Mouse (Mus musculus): ENCODE results near the gene Manba. TPM values are rescaled to one million over a fixed set of nuclear protein-coding genes. Genes with fewer than 3 reads are reported as not detected.

Gene Manba
- polyA plus RNA-seq, 1 experiment from 2014 or later: 5.9 TPM

DNA sequence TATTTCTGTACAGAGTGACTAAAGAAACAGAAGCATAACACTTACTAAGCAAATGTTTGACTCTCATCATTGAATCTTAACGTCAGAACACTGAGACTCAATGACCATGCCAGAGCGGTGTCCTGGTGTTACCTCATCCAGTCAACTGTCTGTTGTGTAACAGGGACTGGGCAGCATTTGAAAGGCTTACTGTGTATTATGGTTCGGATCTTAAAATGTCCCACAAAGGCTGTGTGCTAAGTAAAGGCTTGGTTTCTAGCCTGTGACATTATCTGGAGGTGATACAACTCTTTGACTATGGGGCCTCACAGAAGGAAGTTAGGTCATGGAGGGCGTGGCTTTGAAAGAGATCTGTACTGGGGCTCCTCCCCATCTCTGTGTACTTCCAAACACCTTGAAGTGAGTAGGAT lies 101.1 kb downstream of the Manba start:
- Histone ChIP-seq H3K36me3 (ENCODE audit: control insufficient read depth, insufficient read depth, low read length) (peaks cover 37% of the 10 kb centered on the region), H3K4me1 (ENCODE audit: control insufficient read depth, insufficient read depth, low read length) (0 out of 2 replicates have a peak, but pooled peaks cover 2% of the 10 kb centered on the region), H3K27me3 (ENCODE audit: control insufficient read depth, insufficient read depth, low read length) (no peaks in the 10 kb centered on the region), H3K4me3 (replicated peaks; ENCODE audit: low read depth, low read length) (no peak overlapping the region), H3K9me3 (ENCODE audit: control insufficient read depth, low read length) (no peaks in the 10 kb centered on the region), H3K27ac (replicated peaks; ENCODE audit: low read depth, low read length) (no peak overlapping the region), H3K4me2 (ENCODE audit: low read length) (no peak overlapping the region), H3K9ac (replicated peaks; ENCODE audit: low read length) (no peak overlapping the region)
- DNase-seq (no peak), ATAC-seq (ENCODE audit: low FRiP score, low TSS enrichment) (no peak)
- WGBS: 89% methylated on average over 4 of the region's 4 CpGs

DNA sequence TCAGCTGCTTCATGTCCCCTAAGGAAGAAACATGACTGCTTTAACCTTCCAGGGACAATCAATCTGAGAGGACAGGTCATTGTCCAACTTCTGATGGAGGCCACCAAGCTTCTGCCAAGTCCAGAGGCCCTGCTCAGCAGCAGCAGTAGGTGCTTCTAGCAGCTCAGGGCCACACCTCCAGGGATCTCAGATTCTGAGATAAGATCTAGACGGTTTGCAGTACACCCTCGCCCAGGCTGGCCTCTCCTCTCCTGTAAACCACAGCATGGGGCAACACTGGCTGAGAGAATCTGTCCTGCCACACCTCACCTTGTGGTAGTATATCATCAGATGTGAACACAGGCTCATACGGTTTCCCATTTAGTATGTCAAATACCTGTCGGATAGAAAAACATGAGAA lies 105.1 kb downstream of the Manba start:
- H3K4me3 ChIP-seq (replicated peaks; ENCODE audit: low read depth, low read length): no peak overlapping the region
- ATAC-seq (ENCODE audit: low FRiP score, low TSS enrichment) (no peak), DNase-seq (no peak)
- no peaks in the 10 kb centered on the region for H3K27me3 ChIP-seq (ENCODE audit: control insufficient read depth, insufficient read depth, low read length)
- no peak overlapping the region for H3K9ac ChIP-seq (replicated peaks; ENCODE audit: low read length)
- WGBS: 88% methylated on average over 4 of the region's 4 CpGs
- H3K27ac ChIP-seq (replicated peaks; ENCODE audit: low read depth, low read length): no peak overlapping the region
- H3K4me1 ChIP-seq (ENCODE audit: control insufficient read depth, insufficient read depth, low read length): no peaks in the 10 kb centered on the region
- no peaks in the 10 kb centered on the region for H3K9me3 ChIP-seq (ENCODE audit: control insufficient read depth, low read length)
- H3K4me2 ChIP-seq (ENCODE audit: low read length): no peak overlapping the region
- H3K36me3 ChIP-seq (ENCODE audit: control insufficient read depth, insufficient read depth, low read length): peaks cover 52% of the 10 kb centered on the region

DNA sequence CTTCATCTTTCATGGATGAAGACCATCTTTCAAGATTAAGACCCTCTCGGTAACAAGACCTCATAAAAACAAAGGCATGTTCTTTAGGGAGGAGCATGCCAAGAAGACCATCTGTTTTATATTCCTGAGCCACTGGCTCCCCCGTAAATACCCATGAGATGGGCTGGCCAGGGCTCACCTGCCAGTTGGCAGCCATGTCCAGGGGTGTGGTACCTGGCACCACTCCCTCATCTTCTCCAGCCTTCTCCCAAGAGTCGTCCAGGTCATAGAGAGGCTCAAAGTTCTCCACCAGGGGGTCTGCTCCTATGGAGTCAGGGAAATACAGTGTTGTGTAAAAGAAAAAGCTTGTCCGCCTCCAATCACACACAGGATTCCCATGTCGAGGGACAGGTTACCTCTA lies 106.0 kb downstream of the Manba start:
- no peak overlapping the region for H3K4me2 ChIP-seq (ENCODE audit: low read length)
- ATAC-seq (ENCODE audit: low FRiP score, low TSS enrichment) (no peak), DNase-seq (no peak)
- H3K36me3 ChIP-seq (ENCODE audit: control insufficient read depth, insufficient read depth, low read length): peaks cover 49% of the 10 kb centered on the region
- H3K4me1 ChIP-seq (ENCODE audit: control insufficient read depth, insufficient read depth, low read length): no peaks in the 10 kb centered on the region
- H3K9ac ChIP-seq (replicated peaks; ENCODE audit: low read length): no peak overlapping the region
- H3K4me3 ChIP-seq (replicated peaks; ENCODE audit: low read depth, low read length): no peak overlapping the region
- H3K27ac ChIP-seq (replicated peaks; ENCODE audit: low read depth, low read length): no peak overlapping the region
- H3K9me3 ChIP-seq (ENCODE audit: control insufficient read depth, low read length): no peaks in the 10 kb centered on the region
- no peaks in the 10 kb centered on the region for H3K27me3 ChIP-seq (ENCODE audit: control insufficient read depth, insufficient read depth, low read length)
- 85% methylated on average over 5 of the region's 5 CpGs for WGBS

DNA sequence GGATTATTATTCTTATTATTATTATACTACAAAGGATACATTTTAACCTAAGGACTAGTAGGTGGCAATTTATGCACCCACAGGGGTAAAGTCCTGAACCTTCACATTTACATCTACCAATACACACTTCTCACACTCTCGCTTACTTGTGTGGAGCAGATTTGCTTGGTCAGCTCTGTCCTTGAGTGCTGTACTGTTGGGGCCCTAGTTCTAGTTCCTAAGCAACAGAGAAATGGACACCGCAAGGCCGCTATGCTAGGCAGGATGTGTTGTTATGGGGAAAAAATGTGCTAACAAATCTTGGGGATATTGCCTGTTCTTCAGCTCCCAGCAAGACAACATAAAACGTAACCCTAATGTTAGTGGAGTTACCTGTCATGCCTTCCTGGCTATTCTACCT lies 106.6 kb downstream of the Manba start:
- H3K9ac ChIP-seq (replicated peaks; ENCODE audit: low read length): no peak overlapping the region
- peaks cover 49% of the 10 kb centered on the region for H3K36me3 ChIP-seq (ENCODE audit: control insufficient read depth, insufficient read depth, low read length)
- H3K9me3 ChIP-seq (ENCODE audit: control insufficient read depth, low read length): no peaks in the 10 kb centered on the region
- ATAC-seq (ENCODE audit: low FRiP score, low TSS enrichment) (no peak), DNase-seq (no peak)
- 85% methylated on average over 4 of the region's 4 CpGs for whole genome bisulfite sequencing
- H3K4me3 ChIP-seq (replicated peaks; ENCODE audit: low read depth, low read length): no peak overlapping the region
- H3K27me3 ChIP-seq (ENCODE audit: control insufficient read depth, insufficient read depth, low read length): no peaks in the 10 kb centered on the region
- H3K27ac ChIP-seq (replicated peaks; ENCODE audit: low read depth, low read length): no peak overlapping the region
- H3K4me1 ChIP-seq (ENCODE audit: control insufficient read depth, insufficient read depth, low read length): no peaks in the 10 kb centered on the region
- H3K4me2 ChIP-seq (ENCODE audit: low read length): no peak overlapping the region

DNA sequence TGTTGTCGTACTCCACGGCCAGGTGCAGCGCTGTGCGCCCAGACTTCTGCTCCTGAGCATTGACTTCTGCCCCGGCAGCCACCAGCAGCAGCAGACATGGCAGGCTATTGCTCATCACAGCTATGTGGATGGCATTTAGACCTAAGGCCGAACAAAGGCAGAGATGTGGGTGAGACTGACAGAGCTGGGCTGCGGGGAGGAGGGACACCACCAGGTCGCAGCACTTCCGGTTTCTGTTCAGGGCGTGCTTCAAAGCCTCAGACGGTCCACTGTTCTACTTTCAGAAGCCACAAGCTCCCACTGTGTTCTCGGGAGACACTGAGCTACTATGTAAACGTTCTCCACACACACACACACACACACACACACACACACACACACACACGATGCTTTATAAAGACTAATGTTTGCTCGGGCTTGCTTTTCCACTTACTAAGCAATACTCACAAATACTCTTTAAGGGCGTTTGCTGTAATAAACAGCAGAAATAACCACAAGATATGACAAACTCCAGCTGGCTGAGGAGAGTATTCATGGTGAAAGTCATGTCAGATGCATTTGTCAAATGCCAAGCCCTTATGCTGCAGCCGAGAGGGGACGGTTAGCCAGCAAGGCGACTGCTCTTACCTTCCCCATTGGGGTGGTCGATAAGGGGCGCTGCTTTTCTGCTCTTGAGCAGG lies 109.0 kb downstream of the Manba start:
- ATAC-seq (ENCODE audit: low FRiP score, low TSS enrichment): no peak
- H3K4me2 ChIP-seq (ENCODE audit: low read length): no peak overlapping the region
- no peak for DNase-seq
- H3K9ac ChIP-seq (replicated peaks; ENCODE audit: low read length): no peak overlapping the region
- H3K36me3 ChIP-seq (ENCODE audit: control insufficient read depth, insufficient read depth, low read length): peaks cover 35% of the 10 kb centered on the region
- H3K9me3 ChIP-seq (ENCODE audit: control insufficient read depth, low read length): no peaks in the 10 kb centered on the region
- H3K27ac ChIP-seq (replicated peaks; ENCODE audit: low read depth, low read length): no peak overlapping the region
- no peaks in the 10 kb centered on the region for H3K27me3 ChIP-seq (ENCODE audit: control insufficient read depth, insufficient read depth, low read length)
- no peak overlapping the region for H3K4me3 ChIP-seq (replicated peaks; ENCODE audit: low read depth, low read length)
- 83% methylated on average over 21 of the region's 21 CpGs for WGBS
- H3K4me1 ChIP-seq (ENCODE audit: control insufficient read depth, insufficient read depth, low read length): no peaks in the 10 kb centered on the region

DNA sequence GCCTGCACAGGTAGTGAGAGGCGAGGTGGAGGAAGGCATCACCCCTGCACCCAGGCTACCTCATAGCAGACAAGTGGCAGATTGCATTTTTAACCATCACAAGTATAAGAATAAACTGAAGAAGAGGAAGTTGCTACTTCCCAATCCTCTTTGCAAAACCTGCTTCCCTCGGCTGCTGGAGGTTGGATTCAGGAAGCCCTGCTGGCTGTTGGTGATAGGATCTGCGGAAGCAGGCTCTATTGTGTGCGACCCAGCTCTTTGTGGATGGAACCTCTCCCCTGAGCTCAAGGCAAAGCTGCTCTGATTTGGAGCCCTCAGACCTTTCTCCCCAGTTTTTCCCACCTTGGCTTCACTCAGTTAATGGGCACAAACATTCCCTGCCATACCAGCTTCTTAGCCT lies 111.6 kb downstream of the Manba start:
- Histone ChIP-seq H3K27ac (replicated peaks; ENCODE audit: low read depth, low read length) (no peak overlapping the region), H3K4me1 (ENCODE audit: control insufficient read depth, insufficient read depth, low read length) (no peaks in the 10 kb centered on the region), H3K4me3 (replicated peaks; ENCODE audit: low read depth, low read length) (no peak overlapping the region), H3K27me3 (ENCODE audit: control insufficient read depth, insufficient read depth, low read length) (no peaks in the 10 kb centered on the region), H3K9ac (replicated peaks; ENCODE audit: low read length) (no peak overlapping the region), H3K9me3 (ENCODE audit: control insufficient read depth, low read length) (no peaks in the 10 kb centered on the region), H3K4me2 (ENCODE audit: low read length) (no peak overlapping the region), H3K36me3 (ENCODE audit: control insufficient read depth, insufficient read depth, low read length) (peaks cover 35% of the 10 kb centered on the region)
- DNase-seq (no peak), ATAC-seq (ENCODE audit: low FRiP score, low TSS enrichment) (no peak)
- WGBS: 58% methylated on average over 4 of the region's 4 CpGs

DNA sequence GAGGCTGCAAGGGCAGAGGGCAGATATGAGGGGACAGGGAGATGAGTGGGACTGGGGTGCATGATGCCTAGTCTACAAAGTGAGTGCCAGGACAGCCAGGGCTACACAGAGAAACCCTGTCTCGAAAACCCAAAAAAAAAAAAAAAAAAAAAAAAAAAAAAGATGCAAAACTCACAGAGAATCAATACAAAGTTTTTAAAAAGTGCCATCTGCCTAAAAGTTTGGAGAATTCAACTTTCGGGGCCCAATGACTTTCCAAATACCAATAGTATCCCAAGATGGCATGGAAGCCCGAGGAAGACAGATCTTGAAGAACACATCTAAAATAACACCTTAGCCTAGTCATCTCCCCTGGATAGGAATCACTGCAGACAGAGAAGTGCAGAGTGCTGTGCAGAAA lies 112.9 kb downstream of the Manba start:
- no peaks in the 10 kb centered on the region for H3K4me1 ChIP-seq (ENCODE audit: control insufficient read depth, insufficient read depth, low read length)
- no peak overlapping the region for H3K4me3 ChIP-seq (replicated peaks; ENCODE audit: low read depth, low read length)
- H3K27me3 ChIP-seq (ENCODE audit: control insufficient read depth, insufficient read depth, low read length): no peaks in the 10 kb centered on the region
- ATAC-seq (ENCODE audit: low FRiP score, low TSS enrichment) (no peak), DNase-seq (no peak)
- H3K9me3 ChIP-seq (ENCODE audit: control insufficient read depth, low read length): no peaks in the 10 kb centered on the region
- H3K9ac ChIP-seq (replicated peaks; ENCODE audit: low read length): no peak overlapping the region
- no peak overlapping the region for H3K4me2 ChIP-seq (ENCODE audit: low read length)
- no peak overlapping the region for H3K27ac ChIP-seq (replicated peaks; ENCODE audit: low read depth, low read length)
- H3K36me3 ChIP-seq (ENCODE audit: control insufficient read depth, insufficient read depth, low read length): peaks cover 35% of the 10 kb centered on the region
- WGBS: 92% methylated on average over 3 of the region's 3 CpGs

DNA sequence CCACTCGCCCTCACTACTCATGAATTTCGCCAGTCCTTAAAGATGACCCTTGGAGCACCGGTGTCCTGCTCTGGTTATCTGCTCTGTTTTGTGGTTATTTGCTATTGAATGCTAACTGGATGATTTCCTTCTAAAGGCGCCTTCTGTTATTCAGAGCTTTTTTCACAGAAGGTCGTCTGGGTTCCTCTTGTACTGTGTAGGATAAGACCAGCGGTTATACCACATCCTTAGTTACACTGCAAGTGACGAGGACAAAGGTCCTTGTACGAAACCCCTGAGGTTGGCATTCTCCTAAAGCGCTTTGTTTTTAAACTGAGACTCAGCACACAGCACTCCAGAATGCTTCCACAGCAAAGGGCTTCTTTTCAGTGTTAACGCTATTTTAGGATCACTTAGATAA lies 117.3 kb downstream of the Manba start:
- Histone ChIP-seq H3K4me2 (ENCODE audit: low read length) (no peak overlapping the region), H3K27ac (replicated peaks; ENCODE audit: low read depth, low read length) (no peak overlapping the region), H3K9me3 (ENCODE audit: control insufficient read depth, low read length) (no peaks in the 10 kb centered on the region), H3K27me3 (ENCODE audit: control insufficient read depth, insufficient read depth, low read length) (no peaks in the 10 kb centered on the region), H3K36me3 (ENCODE audit: control insufficient read depth, insufficient read depth, low read length) (peaks cover 39% of the 10 kb centered on the region; the same call in 1 of the 2 replicates), H3K4me3 (replicated peaks; ENCODE audit: low read depth, low read length) (no peak overlapping the region), H3K9ac (replicated peaks; ENCODE audit: low read length) (no peak overlapping the region), H3K4me1 (ENCODE audit: control insufficient read depth, insufficient read depth, low read length) (no peaks in the 10 kb centered on the region)
- 88% methylated on average over 10 of the region's 10 CpGs for WGBS
- ATAC-seq (ENCODE audit: low FRiP score, low TSS enrichment): no peak
- no peak for DNase-seq

DNA sequence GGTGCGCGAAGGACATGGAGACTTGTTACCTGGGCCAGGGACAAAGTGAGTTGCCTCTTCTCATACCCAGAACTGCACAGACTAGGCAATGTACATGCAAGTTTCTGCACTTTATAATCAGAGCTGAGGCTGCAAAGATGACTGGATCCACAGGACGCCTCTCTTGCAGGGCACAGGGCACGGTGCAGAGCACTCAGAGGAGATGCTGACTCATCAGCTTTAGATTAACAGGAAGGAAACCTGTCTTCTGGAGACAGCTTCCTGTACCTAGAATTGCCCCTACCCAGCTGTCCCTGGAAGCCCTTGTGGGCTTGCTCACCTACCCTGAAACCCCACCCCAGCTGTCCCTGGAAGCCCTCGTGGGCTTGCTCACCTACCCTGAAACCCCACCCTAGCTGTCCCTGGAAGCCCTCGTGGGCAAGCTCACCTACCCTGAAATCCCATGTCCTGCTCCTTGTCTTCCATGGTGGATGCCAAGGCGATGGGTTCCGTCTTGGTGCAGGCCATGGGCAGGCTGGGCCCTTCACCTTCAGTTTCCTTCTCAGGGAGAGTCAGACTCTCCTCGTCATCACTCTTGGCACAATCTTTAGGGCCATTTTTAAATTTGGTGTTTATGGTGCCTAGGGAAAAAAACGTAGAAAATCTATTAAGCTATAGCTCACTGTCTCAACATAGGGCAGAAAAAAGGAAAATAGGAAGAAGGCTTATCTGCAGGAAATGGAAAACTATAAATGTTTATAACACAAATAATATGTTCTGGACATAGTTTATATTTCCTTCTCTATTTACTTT lies 119.4 kb downstream of the Manba start:
- 94% methylated on average over 10 of the region's 10 CpGs for WGBS

More for the DNA sequence above, 119.4 kb downstream of the Manba start:
- Histone ChIP-seq H3K36me3 (ENCODE audit: control insufficient read depth, insufficient read depth, low read length) (peaks cover 42% of the 10 kb centered on the region; the same call in 1 of the 2 replicates), H3K27me3 (ENCODE audit: control insufficient read depth, insufficient read depth, low read length) (no peaks in the 10 kb centered on the region), H3K4me1 (ENCODE audit: control insufficient read depth, insufficient read depth, low read length) (no peaks in the 10 kb centered on the region), H3K4me3 (replicated peaks; ENCODE audit: low read depth, low read length) (no peak overlapping the region), H3K9me3 (ENCODE audit: control insufficient read depth, low read length) (no peaks in the 10 kb centered on the region), H3K4me2 (ENCODE audit: low read length) (no peak overlapping the region), H3K9ac (replicated peaks; ENCODE audit: low read length) (no peak overlapping the region), H3K27ac (replicated peaks; ENCODE audit: low read depth, low read length) (no peak overlapping the region)
- ATAC-seq (ENCODE audit: low FRiP score, low TSS enrichment): no peak
- DNase-seq: no peak
